Mouse (Mus musculus) lung, adult 2 months (tissue): ENCODE measurements around the gene 1700030K09Rik.

Experiments used
- CTCF ChIP-seq: fragments of 200-500 bp; IDR thresholded peaks from 2 replicates; pipeline ENCODE4 v1.5.1; 2011; ENCODE audit warnings: mild to moderate bottlenecking, low read length, control low read depth; ENCODE audit not compliant: insufficient read depth
- POLR2A ChIP-seq: fragments of 200-500 bp; IDR thresholded peaks from 2 replicates; pipeline ENCODE4 v1.6.1; 2011; ENCODE audit warnings: low read depth, mild to moderate bottlenecking, control low read depth, low read length, borderline replicate concordance; ENCODE audit errors: extremely low read depth

- TF ChIP-seq CTCF (no peak), POLR2A (no peak)
Observed at GRCm38 (mm10) chr8:72487014-72487413, 43.3 kb downstream of the 1700030K09Rik start.
